Mouse (Mus musculus) MEL (cell line): Measurements from ENCODE around the gene Thnsl1.
A peak's percentile ranks its signal among the peaks of the same experiment; 100 is the strongest.

Source experiments
- BHLHE40 ChIP-seq: IDR thresholded peaks from 2 replicates; pipeline ENCODE4 v1.6.1; 2012; ENCODE audit warnings: low read depth, mild to moderate bottlenecking, inconsistent platforms, low read length, improper control_type of control experiment, borderline replicate concordance
- CHD2 ChIP-seq: IDR thresholded peaks from 2 replicates; pipeline ENCODE4 v1.6.1; 2011; ENCODE audit warnings: low read length, improper control_type of control experiment
- CTCF ChIP-seq, 3 experiments: IDR thresholded peaks in 2 of 3; conservative IDR thresholded peaks in 1 of 3; 2 replicates each; pipeline ENCODE4 v1.5.1; 2011 to 2012; ENCODE audit warnings: low read length in 3 of 3, low read depth in 2 of 3, mild to moderate bottlenecking in 2 of 3, improper control_type of control experiment in 1 of 3, inconsistent platforms in 1 of 3, mixed read lengths in 1 of 3, moderate library complexity in 1 of 3; ENCODE audit not compliant: control insufficient read depth in 1 of 3, insufficient read depth in 1 of 3, poor library complexity in 1 of 3, severe bottlenecking in 1 of 3
- E2F4 ChIP-seq: IDR thresholded peaks from 2 replicates; pipeline ENCODE4 v1.6.1; 2011; ENCODE audit warnings: low read depth, low read length, improper control_type of control experiment, borderline replicate concordance
- ELF1 ChIP-seq: IDR thresholded peaks from 2 replicates; pipeline ENCODE4 v1.6.1; 2014; ENCODE audit warnings: low read depth, mild to moderate bottlenecking, inconsistent platforms, low read length, improper control_type of control experiment, moderate library complexity
- ETS1 ChIP-seq: IDR thresholded peaks from 2 replicates; pipeline ENCODE4 v1.6.1; 2012; ENCODE audit warnings: low read depth, mild to moderate bottlenecking, inconsistent platforms, low read length, improper control_type of control experiment, moderate library complexity
- JUND ChIP-seq: IDR thresholded peaks from 2 replicates; pipeline ENCODE4 v1.6.1; 2011; ENCODE audit warnings: low read depth, mild to moderate bottlenecking, improper control_type of control experiment, low read length
- KAT2A ChIP-seq: conservative IDR thresholded peaks from 2 replicates; pipeline ENCODE4 v1.6.1; 2012; ENCODE audit warnings: low read depth, low read length, improper control_type of control experiment, inconsistent platforms
- MAX ChIP-seq: IDR thresholded peaks from 2 replicates; pipeline ENCODE4 v1.6.1; 2011; ENCODE audit warnings: low read length, improper control_type of control experiment
- MEF2A ChIP-seq: IDR thresholded peaks from 2 replicates; pipeline ENCODE4 v1.6.1; 2014; ENCODE audit warnings: low read depth, mild to moderate bottlenecking, inconsistent platforms, low read length, improper control_type of control experiment; ENCODE audit not compliant: poor library complexity, insufficient replicate concordance, severe bottlenecking; ENCODE audit errors: extremely low read depth
- MXI1 ChIP-seq: IDR thresholded peaks from 2 replicates; pipeline ENCODE4 v1.6.1; 2011; ENCODE audit warnings: mild to moderate bottlenecking, low read depth, low read length, improper control_type of control experiment
- POLR2A ChIP-seq, 2 experiments: IDR thresholded peaks; 2 replicates each; pipeline ENCODE4 v1.6.1; 2011 to 2012; ENCODE audit warnings: low read length in 2 of 2, mild to moderate bottlenecking in 2 of 2, control low read depth in 1 of 2, improper control_type of control experiment in 1 of 2, low read depth in 1 of 2, moderate library complexity in 1 of 2; ENCODE audit not compliant: control insufficient read depth in 1 of 2, insufficient read depth in 1 of 2, poor library complexity in 1 of 2
- RCOR1 ChIP-seq: IDR thresholded peaks from 2 replicates; pipeline ENCODE4 v1.6.1; 2012; ENCODE audit warnings: low read depth, mild to moderate bottlenecking, inconsistent platforms, low read length, improper control_type of control experiment
- SIN3A ChIP-seq: IDR thresholded peaks from 2 replicates; pipeline ENCODE4 v1.6.1; 2012; ENCODE audit warnings: low read length, improper control_type of control experiment, inconsistent platforms

GRCm38 (mm10) chr2:21214322-21214721, 8.8 kb downstream of the Thnsl1 start:
- TF ChIP-seq CTCF (IDR thresholded peaks at IDR 0.05 in 2 of 3, conservative IDR thresholded peaks at IDR 0.05 in 1 of 3; ENCODE audit: control insufficient read depth in 1 of 3, insufficient read depth in 1 of 3, low read depth in 2 of 3, low read length in 3 of 3, poor library complexity in 1 of 3, severe bottlenecking in 1 of 3) = peak in 1 of 3 experiments; percentile 15; a peak in 1 of 6 replicates
- TF ChIP-seq SIN3A = no peak
- TF ChIP-seq POLR2A (IDR thresholded peaks at IDR 0.05; ENCODE audit: control insufficient read depth in 1 of 2, insufficient read depth in 1 of 2, low read depth in 1 of 2, low read length in 2 of 2, poor library complexity in 1 of 2) = no peak
- TF ChIP-seq JUND = no peak
- no peak for TF ChIP-seq ETS1
- TF ChIP-seq ELF1 = no peak
- TF ChIP-seq MAX = no peak
- TF ChIP-seq RCOR1 = no peak
- no peak for TF ChIP-seq BHLHE40
- TF ChIP-seq CHD2 = no peak
- TF ChIP-seq E2F4 = no peak
- TF ChIP-seq MXI1 = no peak
- no peak for TF ChIP-seq KAT2A
- no peak for TF ChIP-seq MEF2A
